Mouse (Mus musculus) monocyte, adult 2 months (primary cell): ENCODE measurements around the gene Rnf31.

Source experiments
- DNase-seq, 2 experiments: peaks; one replicate each; pipeline ENCODE4 v3.0.0; 2022; ENCODE audit warnings: low spot score in 2 of 2, low read depth in 1 of 2

Rnf31 gene

DNA sequence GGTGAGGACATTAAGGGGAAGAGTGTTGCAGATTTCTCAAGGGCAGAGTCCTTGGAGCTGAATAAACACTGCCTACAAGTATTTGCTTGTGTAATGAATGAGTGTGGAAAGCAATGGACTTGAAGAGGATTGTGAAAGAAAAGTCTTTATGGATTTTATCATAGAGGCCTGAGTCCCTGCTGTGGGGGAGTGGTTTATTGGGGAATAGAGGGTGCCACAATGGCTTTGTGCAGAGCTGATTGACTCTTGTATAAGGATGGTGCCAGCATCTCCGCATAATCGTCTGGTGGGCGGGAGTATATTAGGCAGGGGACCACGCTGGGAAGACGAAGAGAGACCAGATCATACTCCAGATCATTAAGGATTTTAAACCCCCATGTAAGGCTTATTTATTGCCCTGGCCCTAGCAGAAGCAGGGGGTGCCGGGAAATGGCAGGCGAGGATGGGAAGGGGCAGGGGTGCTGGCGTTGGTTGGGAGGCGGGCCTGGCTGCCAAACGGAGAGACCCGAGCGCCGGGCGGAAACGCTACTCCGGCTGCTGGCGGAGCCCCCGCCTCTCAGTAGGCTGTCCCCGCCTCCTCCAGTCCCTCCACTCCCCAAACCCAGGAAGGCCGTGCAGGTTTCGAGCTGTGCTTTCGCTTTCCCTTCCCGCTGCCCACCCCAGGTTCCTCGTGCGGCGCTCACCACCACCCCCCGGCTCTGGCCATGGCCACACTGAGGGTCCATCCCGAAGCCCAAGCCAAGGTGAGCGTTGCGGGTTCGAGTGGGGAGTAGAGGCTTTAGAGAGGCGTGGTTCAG is 13.4 kb upstream of the Rnf31 start, which contains the start of gene Psme1:
Gene Psme1, plus strand, starts transcription at position 253 of the 797 bp plus-strand sequence.
- DNase-seq: peak in 1 of 2 experiments; percentile 47

DNA sequence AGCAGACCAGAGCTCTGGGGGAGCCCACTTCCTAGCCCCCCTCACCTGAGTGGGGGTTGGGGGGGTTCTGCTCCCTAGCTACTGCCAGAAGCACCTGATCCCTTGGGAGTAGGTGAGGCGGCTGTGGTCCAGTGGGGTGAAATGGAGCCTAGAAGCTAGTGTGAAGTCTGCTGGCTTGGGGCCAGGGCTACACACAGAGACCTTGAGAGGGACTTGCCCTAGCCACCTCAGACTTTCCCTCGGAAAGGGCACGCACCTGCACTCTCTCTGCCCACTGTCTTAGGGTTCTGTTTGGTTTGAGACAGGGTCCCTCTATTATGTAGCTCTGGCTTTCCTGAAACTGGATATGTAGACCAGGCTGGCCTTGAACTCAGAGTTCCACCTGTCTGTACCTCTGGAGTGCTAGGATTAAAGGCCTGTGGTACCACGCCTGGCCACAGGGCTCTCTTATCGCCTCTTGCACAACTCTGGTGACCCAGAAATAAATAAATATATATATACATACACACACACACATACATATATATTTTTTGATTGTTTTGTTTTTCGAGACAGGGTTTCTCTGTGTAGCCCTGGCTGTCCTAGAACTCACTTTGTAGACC is 12.7 kb upstream of the Rnf31 start:
- DNase-seq: no peak

DNA sequence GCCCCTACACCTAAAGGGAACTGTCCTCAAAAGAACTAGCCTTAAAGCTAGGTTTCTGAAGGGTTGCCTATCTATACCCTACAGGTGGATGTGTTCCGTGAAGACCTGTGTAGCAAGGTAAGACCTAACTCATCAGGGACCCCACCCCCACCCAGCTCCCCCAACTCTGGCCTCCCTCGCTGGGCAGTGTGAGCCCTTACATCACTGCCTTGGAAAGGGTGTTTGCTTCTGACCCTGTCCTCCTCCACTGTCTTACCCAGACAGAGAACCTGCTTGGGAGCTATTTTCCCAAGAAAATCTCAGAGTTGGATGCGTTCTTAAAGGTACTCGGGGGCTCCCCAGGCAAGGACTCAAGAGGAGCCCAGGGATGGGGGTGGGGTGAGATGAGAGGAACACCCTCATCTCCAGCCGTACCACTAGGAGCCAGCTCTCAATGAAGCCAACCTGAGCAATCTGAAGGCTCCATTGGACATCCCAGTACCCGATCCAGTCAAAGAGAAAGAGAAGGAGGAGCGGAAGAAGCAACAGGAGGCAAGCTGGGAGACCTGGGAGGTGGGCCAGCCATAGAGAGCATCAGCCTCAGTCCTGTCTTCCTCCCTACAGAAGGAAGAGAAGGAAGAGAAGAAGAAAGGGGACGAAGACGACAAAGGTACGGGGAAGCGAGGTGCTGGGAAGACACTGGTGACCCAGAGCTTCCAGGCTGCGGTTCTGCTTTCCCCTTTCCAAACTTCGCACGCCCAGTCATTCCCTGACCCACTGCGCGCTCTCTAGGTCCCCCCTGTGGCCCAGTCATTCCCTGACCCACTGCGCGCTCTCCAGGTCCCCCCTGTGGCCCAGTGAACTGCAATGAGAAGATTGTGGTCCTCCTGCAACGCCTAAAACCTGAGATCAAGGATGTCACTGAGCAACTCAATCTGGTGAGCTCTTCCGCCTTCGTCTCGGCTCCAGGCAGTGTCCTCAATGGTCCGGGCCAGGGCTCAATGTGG is 11.7 kb upstream of the Rnf31 start:
- DNase-seq: no peak

- DNase-seq: no peak
Observed at GRCm38 (mm10) chr14:55580731-55581130, 10.8 kb upstream of the Rnf31 start.

- no peak for DNase-seq
Observed at GRCm38 (mm10) chr14:55581981-55582681, 9.4 kb upstream of the Rnf31 start.

DNA sequence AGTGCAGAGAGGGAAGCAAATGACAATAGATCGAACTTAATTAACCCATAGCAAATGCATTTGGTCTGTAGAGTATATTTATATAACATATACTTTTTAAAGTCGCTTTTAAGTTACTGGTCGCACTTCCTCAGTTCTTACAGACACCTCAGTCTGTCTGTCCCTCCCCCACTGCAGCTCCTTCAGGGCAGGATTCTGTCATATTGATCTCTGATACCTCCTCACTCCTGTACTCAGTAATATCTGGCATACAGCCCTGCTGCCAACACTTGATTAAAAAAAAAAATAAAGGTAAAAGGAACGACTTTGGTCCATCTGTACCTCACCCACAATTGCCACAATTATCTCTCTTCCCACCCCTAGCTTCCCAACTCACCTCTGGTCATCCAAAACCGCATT is 7.2 kb upstream of the Rnf31 start:
- no peak for DNase-seq

DNA sequence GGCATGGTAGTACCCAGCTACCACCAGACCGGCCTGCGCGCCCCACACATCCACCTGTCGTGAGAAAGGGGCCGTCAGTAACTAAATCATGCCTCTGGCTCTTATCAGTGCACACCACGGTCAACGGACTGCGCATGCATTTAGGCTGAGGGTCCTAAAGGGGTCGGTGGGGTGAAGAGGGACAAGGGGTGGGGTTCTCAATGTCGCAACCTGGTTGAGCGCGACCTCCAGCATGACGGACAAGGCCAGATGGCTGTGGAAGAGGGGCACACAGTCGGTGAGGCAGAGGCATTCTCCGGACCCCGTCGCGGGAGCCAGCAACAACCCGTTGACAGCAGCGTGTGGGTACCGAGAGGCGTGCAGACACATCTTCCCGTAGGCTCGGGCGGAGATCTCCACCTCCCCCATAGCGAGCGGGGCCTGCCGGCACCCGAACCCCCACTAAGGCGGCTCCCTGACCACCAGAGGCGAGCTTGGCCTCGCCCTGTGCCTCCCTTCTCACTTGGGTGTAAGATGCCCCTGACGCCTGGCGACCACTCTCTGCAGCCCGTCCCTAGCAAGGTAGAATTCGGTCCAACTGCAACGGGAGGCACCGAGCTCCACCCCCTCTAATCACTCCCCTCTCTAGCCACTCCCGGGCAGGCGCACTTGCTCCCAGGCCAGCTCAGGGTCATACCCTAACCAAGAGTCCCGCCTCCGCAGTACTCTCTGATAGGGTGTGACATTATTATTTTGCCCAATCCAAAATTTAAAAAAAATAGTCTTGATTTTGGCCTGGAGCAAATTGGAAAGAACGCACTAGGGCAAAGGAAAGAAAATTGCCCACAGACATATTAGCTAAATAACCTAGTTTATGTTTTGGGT is 6.6 kb upstream of the Rnf31 start, which contains the start of gene Emc9:
Gene Emc9, minus strand, starts transcription at position 601 of the 864 bp plus-strand sequence.
- peak in 1 of 2 experiments; percentile 57 for DNase-seq

DNA sequence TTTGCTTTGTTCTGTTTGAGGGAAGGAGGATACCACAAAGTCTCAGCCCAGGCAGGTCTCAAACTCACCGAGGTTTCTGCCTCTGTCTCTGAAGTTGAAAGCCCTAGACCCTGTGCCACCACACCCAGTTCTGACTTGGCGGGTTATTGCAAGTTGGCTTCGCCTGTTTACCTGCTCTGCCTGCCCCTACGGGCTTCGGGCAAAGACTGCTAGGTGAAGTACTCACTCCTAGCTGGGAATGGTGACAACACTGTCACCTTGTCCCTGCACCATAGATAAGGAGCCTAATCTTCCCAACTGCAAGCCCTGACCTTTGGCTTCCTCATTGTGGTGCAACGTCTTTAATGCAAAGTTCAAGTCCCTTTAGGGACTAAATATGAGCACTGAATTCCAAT is 5.9 kb upstream of the Rnf31 start:
- DNase-seq: no peak

DNA sequence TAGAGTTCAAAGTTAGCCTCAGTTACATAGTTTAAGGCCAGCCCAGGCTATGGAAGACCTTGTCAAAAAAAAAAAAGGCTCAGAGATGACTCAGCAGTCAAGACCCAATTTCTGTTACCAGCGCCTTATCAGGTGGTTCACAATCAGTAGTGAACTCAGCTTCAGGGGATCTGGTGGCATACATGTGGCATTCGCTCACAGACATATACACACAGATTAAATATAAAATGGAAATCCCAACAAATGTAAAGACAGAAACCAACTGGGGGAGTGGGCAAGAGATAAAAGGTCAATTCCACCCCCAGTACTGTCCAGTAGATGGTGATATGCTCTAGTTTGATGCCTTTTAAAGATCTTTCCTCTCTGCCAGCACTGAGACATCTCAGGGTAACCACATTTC is 5.4 kb upstream of the Rnf31 start:
- no peak for DNase-seq

- DNase-seq: no peak
Observed at GRCm38 (mm10) chr14:55589271-55589670, 2.2 kb upstream of the Rnf31 start.

- no peak for DNase-seq
Observed at GRCm38 (mm10) chr14:55589771-55590448, 1.6 kb upstream of the Rnf31 start.

GRCm38 (mm10) chr14:55590748-55591330 is 669 bp upstream of the Rnf31 start, which contains the start of gene Psme2:
Psme2 (minus strand) TSS chr14:55591113.
- peak; percentile 83 to 91 for DNase-seq

DNA sequence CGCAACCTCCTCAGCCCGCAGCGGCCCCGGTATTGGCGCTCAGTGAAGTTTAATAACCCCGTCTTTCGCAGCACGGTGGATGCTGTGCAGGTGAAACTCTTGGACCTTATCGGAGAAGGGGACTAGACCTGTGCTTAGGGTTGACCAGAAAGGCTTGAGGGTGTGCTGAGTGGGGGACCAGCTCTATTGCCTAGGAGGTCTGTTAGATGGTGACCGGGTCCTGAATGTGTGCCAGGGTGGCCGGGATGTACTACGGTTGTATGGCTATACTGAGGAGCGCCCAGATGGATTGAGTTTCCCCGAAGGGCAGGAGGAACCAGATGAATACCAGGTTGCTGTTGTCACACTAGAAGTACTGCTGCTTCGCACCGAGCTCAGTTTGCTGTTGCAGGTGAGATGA is 718 bp downstream of the Rnf31 start:
- no peak for DNase-seq

DNA sequence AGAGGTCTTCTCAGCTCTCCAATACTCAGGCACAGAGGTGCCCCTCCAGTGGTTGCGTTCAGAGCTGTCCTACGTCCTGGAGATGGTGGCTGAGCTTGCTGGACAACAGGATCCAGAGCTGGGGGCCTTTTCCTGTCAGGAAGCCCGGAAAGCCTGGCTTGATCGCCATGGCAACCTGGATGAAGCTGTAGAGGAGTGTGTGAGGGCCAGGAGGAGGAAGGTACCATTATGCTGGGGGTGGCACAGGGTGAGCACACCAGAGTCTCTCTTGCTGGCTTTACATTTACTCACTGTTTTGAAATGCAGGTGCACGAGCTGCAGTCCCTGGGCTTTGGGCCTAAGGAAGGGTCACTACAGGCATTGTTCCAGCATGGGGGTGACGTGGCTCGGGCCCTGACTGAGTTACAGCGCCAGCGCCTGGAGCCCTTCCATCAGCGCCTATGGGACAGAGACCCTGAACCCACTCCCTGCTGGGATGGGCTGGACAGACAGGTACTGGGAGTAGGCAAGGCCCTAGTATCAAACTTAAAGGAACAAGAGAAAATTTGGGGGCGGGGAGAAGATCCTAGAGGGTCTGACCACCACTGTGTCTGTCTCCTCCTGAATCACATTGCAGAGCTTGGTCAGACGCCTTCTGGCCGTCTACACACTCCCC is 4.7 kb downstream of the Rnf31 start:
- no peak for DNase-seq

GRCm38 (mm10) chr14:55598521-55599390 is 7.2 kb downstream of the Rnf31 start:
- no peak for DNase-seq

DNA sequence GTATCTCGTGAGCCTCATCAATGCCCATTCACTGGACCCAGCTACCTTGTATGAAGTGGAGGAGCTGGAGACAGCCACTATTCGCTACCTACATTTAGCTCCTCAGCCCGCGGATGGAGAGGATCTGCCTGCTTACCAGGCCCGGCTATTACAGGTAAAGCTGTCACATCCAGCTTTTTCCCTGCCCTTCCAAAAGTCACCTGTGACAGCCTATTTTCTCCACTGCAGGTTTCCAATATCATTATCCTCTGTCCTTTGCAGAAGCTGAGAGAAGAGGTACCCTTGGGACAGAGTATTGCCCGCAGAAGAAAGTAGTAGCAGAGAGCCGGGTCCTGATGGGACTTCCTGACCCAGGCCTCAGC is 11.7 kb downstream of the Rnf31 start, which contains the start of gene Irf9:
Gene Irf9, plus strand, starts transcription at position 301 of the 362 bp plus-strand sequence.
- no peak for DNase-seq
